Mouse (Mus musculus) hindbrain, embryonic 15.5 days (tissue): ENCODE measurements around the gene Evi5. TPM values are rescaled to one million over a fixed set of nuclear protein-coding genes. Genes with fewer than 3 reads are reported as not detected.

Experiments
- ATAC-seq: fragments of 200-750 bp; cut with Nextera tagmentation; 2 replicates; pipeline ENCODE4 v1.8.0; 2017; ENCODE audit warnings: low read depth, moderate number of reproducible peaks, moderate TSS enrichment; ENCODE audit not compliant: low FRiP score
- H3K27ac ChIP-seq: fragments of 300-500 bp; sonication (generic); replicated peaks from 2 replicates; pipeline ENCODE4 v1.5.1; 2015; ENCODE audit warnings: mild to moderate bottlenecking, inconsistent platforms
- H3K27me3 ChIP-seq: fragments of 300-500 bp; sonication (generic); 2 replicates; pipeline ENCODE4 v1.6.1; 2015; ENCODE audit warnings: control low read depth, inconsistent platforms
- H3K36me3 ChIP-seq: fragments of 300-500 bp; sonication (generic); 2 replicates; pipeline ENCODE4 v1.6.1; 2015; ENCODE audit warnings: control low read depth, inconsistent platforms
- H3K4me1 ChIP-seq: fragments of 300-500 bp; sonication (generic); replicated peaks from 2 replicates; pipeline ENCODE4 v1.6.1; 2015; ENCODE audit warnings: control low read depth, inconsistent platforms
- H3K4me2 ChIP-seq: fragments of 300-500 bp; sonication (generic); 2 replicates; pipeline ENCODE4 v1.6.1; 2015; ENCODE audit warnings: moderate library complexity, mild to moderate bottlenecking, inconsistent platforms
- H3K4me3 ChIP-seq: fragments of 300-500 bp; sonication (generic); 2 replicates; pipeline ENCODE4 v1.5.1; 2015; ENCODE audit warnings: mild to moderate bottlenecking, inconsistent platforms
- H3K9ac ChIP-seq: fragments of 300-500 bp; sonication (generic); 2 replicates; pipeline ENCODE4 v1.6.1; 2015; ENCODE audit warnings: inconsistent platforms
- H3K9me3 ChIP-seq: fragments of 300-500 bp; sonication (generic); 2 replicates; pipeline ENCODE4 v1.6.1; 2016; ENCODE audit warnings: control low read depth, inconsistent platforms
- WGBS: fragments of 180-500 bp; shearing (Covaris S2); methylation state at CpG from one replicate; pipeline ENCODE4 v1.1.7; 2015; 5-methylcytosine and 5-hydroxymethylcytosine counted together
- polyA plus RNA-seq: library from polyadenylated mRNA; unstranded; fragments of >200 nt; fragmentation: Nextera tagmentation; extraction: Ambion mirVana; gene quantifications from 2 replicates; pipeline ENCODE4 v1.2.1, GENCODE M21; 2015

The Evi5 gene
- polyA plus RNA-seq, 1 experiment from 2014 or later: 54.8 TPM

- WGBS: 76% methylated on average over 3 of the region's 3 CpGs
- Histone ChIP-seq H3K9me3 (no peaks in the 10 kb centered on the region), H3K4me1 (no peaks in the 10 kb centered on the region), H3K27ac (no peak overlapping the region), H3K4me3 (no peak overlapping the region), H3K9ac (no peak overlapping the region), H3K27me3 (no peaks in the 10 kb centered on the region), H3K36me3 (no peaks in the 10 kb centered on the region), H3K4me2 (no peak overlapping the region)
- ATAC-seq: no peak
These were observed 35.8 kb downstream of the Evi5 start for GRCm38 (mm10) chr5:107838891-107839644.

DNA sequence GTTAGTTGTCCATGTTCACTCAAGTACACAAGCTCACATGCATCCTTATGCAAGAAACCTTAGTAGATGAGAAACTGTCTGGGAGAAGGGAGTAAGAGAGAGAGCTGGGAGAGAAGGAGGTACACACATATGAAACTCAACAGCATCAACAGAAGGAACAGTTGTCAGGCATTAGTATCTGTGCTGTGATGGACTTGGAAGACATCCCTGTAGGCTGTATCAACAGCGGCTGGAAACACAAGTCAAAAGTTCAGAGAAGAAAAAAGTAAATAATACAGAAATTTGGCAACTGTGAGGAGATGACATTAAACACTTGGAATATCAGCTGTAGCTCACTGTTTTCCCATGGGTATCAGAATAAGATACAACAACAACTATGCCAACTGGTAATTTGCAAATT is 40.6 kb downstream of the Evi5 start:
- Histone ChIP-seq H3K9ac (no peak overlapping the region), H3K27me3 (no peaks in the 10 kb centered on the region), H3K4me2 (no peak overlapping the region), H3K4me1 (no peaks in the 10 kb centered on the region), H3K9me3 (no peaks in the 10 kb centered on the region), H3K4me3 (no peak overlapping the region), H3K27ac (no peak overlapping the region), H3K36me3 (peaks cover 9% of the 10 kb centered on the region)
- ATAC-seq: no peak
- WGBS: 79% methylated on average over 1 of the region's 1 CpGs

DNA sequence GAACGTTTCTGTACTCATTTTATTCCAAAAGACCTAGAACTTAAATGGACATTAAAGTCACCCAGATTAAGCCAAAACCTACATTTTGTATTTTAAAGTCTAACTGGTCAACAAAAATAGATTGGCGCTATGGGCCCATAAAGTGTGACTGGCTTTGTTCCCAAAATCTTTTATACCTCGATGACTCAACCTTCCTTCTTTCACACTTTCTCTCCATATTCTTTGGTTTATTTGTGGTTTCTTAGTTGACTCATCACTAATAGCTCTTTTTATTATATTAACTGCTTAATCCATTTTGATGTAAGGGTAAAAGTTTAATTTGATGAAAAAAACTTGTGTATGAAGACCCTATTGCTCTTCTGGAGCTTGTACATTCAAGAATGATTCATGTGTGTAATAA is 43.6 kb downstream of the Evi5 start:
- 92% methylated on average over 3 of the region's 3 CpGs for WGBS
- Histone ChIP-seq H3K9ac (no peak overlapping the region), H3K4me1 (no peaks in the 10 kb centered on the region), H3K27ac (no peak overlapping the region), H3K4me3 (no peak overlapping the region), H3K27me3 (no peaks in the 10 kb centered on the region), H3K9me3 (no peaks in the 10 kb centered on the region), H3K36me3 (peaks cover 9% of the 10 kb centered on the region), H3K4me2 (no peak overlapping the region)
- ATAC-seq: no peak

- Histone ChIP-seq H3K4me1 (no peaks in the 10 kb centered on the region), H3K4me2 (no peak within 1 kb of the TSS), H3K9ac (no peak within 1 kb of the TSS), H3K36me3 (peaks cover 9% of the 10 kb centered on the region), H3K9me3 (no peaks in the 10 kb centered on the region), H3K4me3 (no peak within 1 kb of the TSS), H3K27ac (no peak within 1 kb of the TSS), H3K27me3 (no peaks in the 10 kb centered on the region)
- 97% methylated on average over 22 of the region's 22 CpGs for WGBS
- no peak for ATAC-seq
These were observed 44.8 kb downstream of the Evi5 start, which contains the start of gene Ube2d2b for GRCm38 (mm10) chr5:107829998-107830560. TSS of gene Ube2d2b (plus strand) at chr5:107830099.

GRCm38 (mm10) chr5:107822521-107822920 is 52.4 kb downstream of the Evi5 start:
- Histone ChIP-seq H3K27me3 (no peaks in the 10 kb centered on the region), H3K9me3 (no peaks in the 10 kb centered on the region), H3K27ac (no peak overlapping the region), H3K4me2 (no peak overlapping the region), H3K9ac (no peak overlapping the region), H3K36me3 (0 out of 2 replicates have a peak, but pooled peaks cover 4% of the 10 kb centered on the region), H3K4me3 (no peak overlapping the region), H3K4me1 (no peaks in the 10 kb centered on the region)
- ATAC-seq: no peak
- whole genome bisulfite sequencing: 94% methylated on average over 1 of the region's 1 CpGs

GRCm38 (mm10) chr5:107814651-107815050 is 60.3 kb downstream of the Evi5 start:
- Histone ChIP-seq H3K36me3 (peaks cover 24% of the 10 kb centered on the region), H3K9ac (no peak overlapping the region), H3K9me3 (no peaks in the 10 kb centered on the region), H3K4me3 (no peak overlapping the region), H3K27me3 (no peaks in the 10 kb centered on the region), H3K27ac (no peak overlapping the region), H3K4me1 (no peaks in the 10 kb centered on the region), H3K4me2 (no peak overlapping the region)
- no peak for ATAC-seq
- WGBS: 92% methylated on average over 2 of the region's 2 CpGs

GRCm38 (mm10) chr5:107807496-107807895 is 67.4 kb downstream of the Evi5 start:
- Histone ChIP-seq H3K4me3 (no peak overlapping the region), H3K27ac (no peak overlapping the region), H3K9ac (no peak overlapping the region), H3K36me3 (peaks cover 16% of the 10 kb centered on the region), H3K4me2 (no peak overlapping the region), H3K27me3 (no peaks in the 10 kb centered on the region), H3K4me1 (no peaks in the 10 kb centered on the region), H3K9me3 (no peaks in the 10 kb centered on the region)
- WGBS: 78% methylated on average over 4 of the region's 4 CpGs
- ATAC-seq: no peak

- Histone ChIP-seq H3K4me1 (no peaks in the 10 kb centered on the region), H3K4me3 (no peak overlapping the region), H3K9ac (no peak overlapping the region), H3K27ac (no peak overlapping the region), H3K4me2 (no peak overlapping the region), H3K36me3 (0 out of 2 replicates have a peak, but pooled peaks cover 3% of the 10 kb centered on the region), H3K27me3 (no peaks in the 10 kb centered on the region), H3K9me3 (no peaks in the 10 kb centered on the region)
- ATAC-seq: no peak
These were observed 72.3 kb downstream of the Evi5 start for GRCm38 (mm10) chr5:107802621-107803020.

- no peaks in the 10 kb centered on the region for H3K9me3 ChIP-seq
- ATAC-seq: no peak
- H3K4me1 ChIP-seq: no peaks in the 10 kb centered on the region
- no peak overlapping the region for H3K4me2 ChIP-seq
- WGBS: 95% methylated on average over 2 of the region's 2 CpGs
- no peak overlapping the region for H3K9ac ChIP-seq
- H3K36me3 ChIP-seq: 0 out of 2 replicates have a peak, but pooled peaks cover 3% of the 10 kb centered on the region
- no peak overlapping the region for H3K27ac ChIP-seq
- H3K27me3 ChIP-seq: no peaks in the 10 kb centered on the region
- no peak overlapping the region for H3K4me3 ChIP-seq
These were observed 73.7 kb downstream of the Evi5 start for GRCm38 (mm10) chr5:107801234-107801633.

- H3K9ac ChIP-seq: no peak overlapping the region
- H3K36me3 ChIP-seq: peaks cover 9% of the 10 kb centered on the region; the same call in 1 of the 2 replicates
- H3K9me3 ChIP-seq: no peaks in the 10 kb centered on the region
- no peaks in the 10 kb centered on the region for H3K4me1 ChIP-seq
- 90% methylated on average over 6 of the region's 6 CpGs for WGBS
- H3K4me2 ChIP-seq: no peak overlapping the region
- H3K27me3 ChIP-seq: no peaks in the 10 kb centered on the region
- no peak overlapping the region for H3K27ac ChIP-seq
- ATAC-seq: no peak
- no peak overlapping the region for H3K4me3 ChIP-seq
These were observed 76.6 kb downstream of the Evi5 start for GRCm38 (mm10) chr5:107798290-107798689.

- ATAC-seq: no peak
- H3K27me3 ChIP-seq: no peaks in the 10 kb centered on the region
- H3K4me2 ChIP-seq: no peak overlapping the region
- peaks cover 7% of the 10 kb centered on the region; the same call in 1 of the 2 replicates for H3K36me3 ChIP-seq
- H3K4me3 ChIP-seq: no peak overlapping the region
- no peak overlapping the region for H3K9ac ChIP-seq
- WGBS: 36% methylated on average over 2 of the region's 2 CpGs
- no peaks in the 10 kb centered on the region for H3K4me1 ChIP-seq
- no peak overlapping the region for H3K27ac ChIP-seq
- no peaks in the 10 kb centered on the region for H3K9me3 ChIP-seq
These were observed 81.0 kb downstream of the Evi5 start for GRCm38 (mm10) chr5:107793927-107794326.

GRCm38 (mm10) chr5:107793258-107793657 is 81.6 kb downstream of the Evi5 start:
- no peak for ATAC-seq
- 36% methylated on average over 3 of the region's 3 CpGs for WGBS
- Histone ChIP-seq H3K9me3 (no peaks in the 10 kb centered on the region), H3K36me3 (peaks cover 7% of the 10 kb centered on the region; the same call in 1 of the 2 replicates), H3K9ac (no peak overlapping the region), H3K4me2 (no peak overlapping the region), H3K4me1 (no peaks in the 10 kb centered on the region), H3K27me3 (no peaks in the 10 kb centered on the region), H3K4me3 (no peak overlapping the region), H3K27ac (no peak overlapping the region)
